Mouse (Mus musculus): ENCODE measurements around the gene Fam229a. TPM values are rescaled to one million over a fixed set of nuclear protein-coding genes. Genes with fewer than 3 reads are reported as not detected.

Fam229a gene
- total RNA-seq, 2 experiments from 2014 or later, result not detected

- intact Hi-C loops (cut with DNase I), result no loop called here
- DNase-seq (ENCODE audit: low spot score in 2 of 2), result no peak
Observed at GRCm38 (mm10) chr4:129481090-129481489, 9.9 kb upstream of the Fam229a start.

GRCm38 (mm10) chr4:129494681-129495080, 3.7 kb downstream of the Fam229a start:
- no peak for DNase-seq (ENCODE audit: low spot score in 2 of 2)
- intact Hi-C loops (cut with DNase I), result loop anchor here (5.0 kb wide), 1 partner anchor 113 kb away; no protein-coding TSS in a partner anchor

- intact Hi-C loops (cut with DNase I), result no loop called here
- no peak for DNase-seq (ENCODE audit: low spot score in 2 of 2)
Observed at GRCm38 (mm10) chr4:129495672-129496562, 4.9 kb downstream of the Fam229a start.

- intact Hi-C loops (cut with DNase I), result no loop called here
- no peak for DNase-seq (ENCODE audit: low spot score in 2 of 2)
Observed at GRCm38 (mm10) chr4:129496631-129497030, 5.6 kb downstream of the Fam229a start.

GRCm38 (mm10) chr4:129498941-129499340, 8.0 kb downstream of the Fam229a start:
- DNase-seq (ENCODE audit: low spot score in 2 of 2), result no peak
- intact Hi-C loops (cut with DNase I), result no loop called here

GRCm38 (mm10) chr4:129500017-129500416, 9.0 kb downstream of the Fam229a start:
- intact Hi-C loops (cut with DNase I), result no loop called here
- no peak for DNase-seq (ENCODE audit: low spot score in 2 of 2)

- intact Hi-C loops (cut with DNase I), result no loop called here
- peak; percentile 64 to 73 for DNase-seq (ENCODE audit: low spot score in 2 of 2)
Observed at GRCm38 (mm10) chr4:129500607-129501566, 9.9 kb downstream of the Fam229a start.

GRCm38 (mm10) chr4:129502327-129502888, 11.4 kb downstream of the Fam229a start:
- intact Hi-C loops (cut with DNase I), result no loop called here
- no peak for DNase-seq (ENCODE audit: low spot score in 2 of 2)

GRCm38 (mm10) chr4:129502901-129503444, 12.0 kb downstream of the Fam229a start:
- intact Hi-C loops (cut with DNase I), result no loop called here
- DNase-seq (ENCODE audit: low spot score in 2 of 2), result no peak

- intact Hi-C loops (cut with DNase I), result no loop called here
- no peak for DNase-seq (ENCODE audit: low spot score in 2 of 2)
Observed at GRCm38 (mm10) chr4:129505511-129505910, 14.5 kb downstream of the Fam229a start.

- no peak for DNase-seq (ENCODE audit: low spot score in 2 of 2)
- intact Hi-C loops (cut with DNase I), result no loop called here
Observed at GRCm38 (mm10) chr4:129507434-129508236, 16.6 kb downstream of the Fam229a start.

- intact Hi-C loops (cut with DNase I), result no loop called here
- DNase-seq (ENCODE audit: low spot score in 2 of 2), result no peak
Observed at GRCm38 (mm10) chr4:129508237-129508515, 17.2 kb downstream of the Fam229a start.

- intact Hi-C loops (cut with DNase I), result no loop called here
- no peak for DNase-seq (ENCODE audit: low spot score in 2 of 2)
Observed at GRCm38 (mm10) chr4:129508834-129509600, 18.0 kb downstream of the Fam229a start.

- no peak for DNase-seq (ENCODE audit: low spot score in 2 of 2)
- intact Hi-C loops (cut with DNase I), result no loop called here
Observed at GRCm38 (mm10) chr4:129509650-129510049, 18.7 kb downstream of the Fam229a start.

GRCm38 (mm10) chr4:129510723-129511412, 19.9 kb downstream of the Fam229a start:
- DNase-seq (ENCODE audit: low spot score in 2 of 2), result no peak
- intact Hi-C loops (cut with DNase I), result no loop called here

GRCm38 (mm10) chr4:129511413-129512096, 20.6 kb downstream of the Fam229a start:
- intact Hi-C loops (cut with DNase I), result no loop called here
- no peak for DNase-seq (ENCODE audit: low spot score in 2 of 2)

- DNase-seq (ENCODE audit: low spot score in 2 of 2), result peak; percentile 70 to 73
- intact Hi-C loops (cut with DNase I), result no loop called here
Observed at GRCm38 (mm10) chr4:129513086-129513767, 22.2 kb downstream of the Fam229a start, which contains the start of gene Marcksl1. Gene Marcksl1, plus strand, starts transcription at chr4:129513581.

Data from left cerebral cortex, postnatal 36 days (tissue).